Mouse (Mus musculus) forebrain, postnatal 0 days (tissue): Measurements from ENCODE around the gene Tmc5. TPM values are rescaled to one million over a fixed set of nuclear protein-coding genes. Genes with fewer than 3 reads are reported as not detected.

Source experiments
- ATAC-seq: fragments of 200-750 bp; cut with Nextera tagmentation; 2 replicates; pipeline ENCODE4 v1.8.0; 2017; ENCODE audit warnings: mild to moderate bottlenecking, moderate library complexity
- DNase-seq: peaks from one replicate; pipeline ENCODE4 v3.0.0-alpha.2; 2015
- H3K27ac ChIP-seq: fragments of 300-500 bp; sonication (generic); 2 replicates; pipeline ENCODE4 v1.5.1; 2014; ENCODE audit warnings: low read depth, mild to moderate bottlenecking, antibody characterized with exemption, low read length, moderate library complexity, mixed read lengths
- H3K27me3 ChIP-seq: fragments of 300-500 bp; sonication (generic); 2 replicates; pipeline ENCODE4 v1.6.1; 2014; ENCODE audit warnings: mild to moderate bottlenecking, low read length, mixed read lengths; ENCODE audit not compliant: insufficient read depth
- H3K36me3 ChIP-seq: fragments of 300-500 bp; sonication (generic); 2 replicates; pipeline ENCODE4 v1.6.1; 2014; ENCODE audit warnings: mild to moderate bottlenecking, moderate library complexity; ENCODE audit not compliant: insufficient read depth
- H3K4me1 ChIP-seq: fragments of 300-500 bp; sonication (generic); 2 replicates; pipeline ENCODE4 v1.6.1; 2014; ENCODE audit warnings: antibody characterized with exemption; ENCODE audit not compliant: insufficient read depth
- H3K4me2 ChIP-seq: fragments of 300-500 bp; sonication (generic); 2 replicates; pipeline ENCODE4 v1.6.1; 2014; ENCODE audit warnings: low read depth, mild to moderate bottlenecking, moderate library complexity
- H3K4me3 ChIP-seq: fragments of 300-500 bp; sonication (generic); 2 replicates; pipeline ENCODE4 v1.5.1; 2014; ENCODE audit warnings: low read depth, low read length, mixed read lengths
- H3K9ac ChIP-seq: fragments of 300-500 bp; sonication (generic); 2 replicates; pipeline ENCODE4 v1.6.1; 2014; ENCODE audit warnings: mild to moderate bottlenecking
- H3K9me3 ChIP-seq: fragments of 300-500 bp; sonication (generic); 2 replicates; pipeline ENCODE4 v1.6.1; 2016; ENCODE audit warnings: low read length
- CTCF ChIP-seq: sonication (generic); IDR thresholded peaks from 2 replicates; pipeline ENCODE4 v1.5.1; 2016; ENCODE audit warnings: antibody characterized with exemption, control low read depth, low read depth
- WGBS: fragments of 180-500 bp; shearing (Covaris S2); extraction: QIAGEN DNeasy Blood & Tissue Kit; methylation state at CpG from one replicate; pipeline ENCODE4 v1.1.7; 2014; 5-methylcytosine and 5-hydroxymethylcytosine counted together
- polyA plus RNA-seq: library from polyadenylated mRNA; unstranded; fragments of >200 nt; fragmentation: Nextera tagmentation; extraction: Ambion mirVana; gene quantifications from 2 replicates; pipeline ENCODE4 v1.2.1, GENCODE M21; 2015
- total RNA-seq: library from RNA; depleted of rRNA; stranded (reverse); fragments of >200 nt; gene quantifications from 2 replicates; pipeline ENCODE4 v1.2.3, GENCODE M21; 2014

The Tmc5 gene
- total and polyA plus RNA-seq, 2 experiments from 2014 or later: 0.19 to 0.38 TPM

DNA sequence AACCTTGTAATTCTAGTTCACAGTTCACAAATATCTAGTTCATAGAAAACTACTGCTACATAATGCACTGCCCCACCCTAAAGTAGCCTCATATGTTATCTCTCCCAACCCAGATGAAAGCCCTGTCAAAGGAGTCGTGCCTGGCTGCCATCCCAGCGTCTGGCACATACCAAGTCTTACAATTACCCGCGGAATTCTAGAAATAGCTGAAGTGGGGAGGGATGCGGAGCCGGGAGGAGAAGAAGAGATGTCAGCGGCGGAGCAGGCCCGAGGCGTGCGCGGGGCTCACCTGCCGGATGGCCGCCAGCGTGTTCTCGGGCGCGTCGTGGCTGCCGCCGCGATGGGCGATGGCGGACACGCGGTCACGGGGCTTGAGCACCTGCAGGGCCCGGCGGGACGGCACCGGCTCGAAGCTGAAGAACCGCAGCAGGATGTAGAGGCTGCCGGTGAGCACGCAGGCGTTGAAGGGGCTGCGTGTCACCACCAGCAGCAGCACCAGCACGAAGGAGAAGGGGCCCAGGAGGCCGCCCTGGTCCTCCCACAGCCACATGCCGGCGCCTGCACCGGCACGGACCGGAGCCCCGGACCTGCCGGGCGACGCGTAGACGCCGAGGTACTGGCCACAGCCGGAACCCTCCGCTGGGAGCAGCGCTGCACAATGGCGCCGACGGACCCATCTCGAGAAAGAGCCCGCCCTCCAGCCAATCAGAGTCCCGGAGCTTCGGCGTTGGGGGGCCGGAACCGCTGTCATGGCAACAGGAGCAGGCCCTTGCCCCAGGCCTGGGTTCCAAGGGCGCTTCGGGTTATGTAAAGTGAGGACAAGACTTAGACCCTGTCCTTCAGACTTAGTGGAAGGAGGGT lies 108.2 kb downstream of the Tmc5 start, which contains the start of gene Gde1:
Gde1 (minus strand) TSS at position 678 of the 861 bp plus-strand sequence.
- Histone ChIP-seq H3K4me1 (peaks cover 22% of the 10 kb centered on the region), H3K4me3 (peak within 1 kb of the TSS; percentile 86), H3K27ac (peak within 1 kb of the TSS; percentile 94), H3K27me3 (no peaks in the 10 kb centered on the region), H3K4me2 (peak within 1 kb of the TSS; percentile 63), H3K36me3 (no peaks in the 10 kb centered on the region; the same call in 1 of the 2 replicates), H3K9me3 (no peaks in the 10 kb centered on the region), H3K9ac (peak within 1 kb of the TSS; percentile 93)
- ATAC-seq (peak; percentile 97), DNase-seq (peak; percentile 93)
- 2% methylated on average over 65 of the region's 66 CpGs for WGBS
- peak; percentile 27 for TF ChIP-seq CTCF

DNA sequence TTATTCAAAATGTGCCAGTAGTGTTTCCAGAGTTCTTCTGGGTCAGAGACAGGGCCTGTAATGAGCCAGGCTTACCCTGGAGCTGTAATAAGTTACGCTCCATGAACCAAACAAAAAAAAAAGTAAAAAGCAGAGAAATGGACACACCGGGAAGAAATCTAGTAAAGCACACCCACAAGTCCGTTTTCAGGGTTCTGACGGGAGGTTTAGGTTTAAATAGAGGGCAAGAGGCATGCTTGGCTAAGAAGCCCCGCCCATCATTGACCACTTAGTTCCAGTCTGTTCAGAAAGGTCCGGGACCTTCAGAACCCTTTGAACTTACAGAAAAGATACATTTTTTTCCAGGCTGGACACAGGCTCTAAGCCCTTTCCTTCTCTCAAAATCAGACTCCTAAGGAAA lies 109.0 kb downstream of the Tmc5 start:
- peak overlapping the region; percentile 93; the same call in 1 of the 2 replicates for H3K9ac ChIP-seq
- no peaks in the 10 kb centered on the region; the same call in 1 of the 2 replicates for H3K36me3 ChIP-seq
- no peaks in the 10 kb centered on the region for H3K9me3 ChIP-seq
- DNase-seq (no peak), ATAC-seq (no peak)
- H3K27me3 ChIP-seq: no peaks in the 10 kb centered on the region
- peak overlapping the region; percentile 86 for H3K4me3 ChIP-seq
- H3K27ac ChIP-seq: peak overlapping the region; percentile 94; the same call in 1 of the 2 replicates
- WGBS: 33% methylated on average over 6 of the region's 6 CpGs
- peak overlapping the region; percentile 63 for H3K4me2 ChIP-seq
- TF ChIP-seq CTCF: no peak
- peaks cover 22% of the 10 kb centered on the region for H3K4me1 ChIP-seq

DNA sequence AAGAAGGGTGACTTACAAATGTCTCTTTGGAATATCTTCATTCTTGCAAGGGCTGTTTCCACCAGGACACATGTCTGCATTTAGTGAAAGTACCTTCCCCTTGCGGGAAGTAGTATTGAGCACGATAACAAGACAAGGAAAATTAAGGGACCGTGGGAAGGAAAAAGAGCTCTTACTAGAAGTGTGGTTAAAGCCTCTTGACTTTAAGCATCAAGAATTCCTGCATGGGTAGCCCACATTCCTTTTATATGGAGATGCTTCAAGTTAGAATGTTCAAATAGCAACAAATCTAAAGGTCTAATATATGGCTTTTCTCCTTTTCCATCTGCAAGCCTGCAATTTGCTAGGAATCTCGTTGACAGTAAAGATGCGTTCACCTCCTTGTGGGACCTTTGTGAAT lies 109.4 kb downstream of the Tmc5 start:
- no peak for ATAC-seq
- Histone ChIP-seq H3K9me3 (no peaks in the 10 kb centered on the region), H3K4me3 (no peak overlapping the region), H3K4me2 (no peak overlapping the region), H3K27me3 (no peaks in the 10 kb centered on the region), H3K36me3 (no peaks in the 10 kb centered on the region; the same call in 1 of the 2 replicates), H3K27ac (no peak overlapping the region), H3K4me1 (peaks cover 22% of the 10 kb centered on the region), H3K9ac (no peak overlapping the region)
- WGBS: 89% methylated on average over 5 of the region's 5 CpGs
- no peak for DNase-seq
- TF ChIP-seq CTCF: no peak

DNA sequence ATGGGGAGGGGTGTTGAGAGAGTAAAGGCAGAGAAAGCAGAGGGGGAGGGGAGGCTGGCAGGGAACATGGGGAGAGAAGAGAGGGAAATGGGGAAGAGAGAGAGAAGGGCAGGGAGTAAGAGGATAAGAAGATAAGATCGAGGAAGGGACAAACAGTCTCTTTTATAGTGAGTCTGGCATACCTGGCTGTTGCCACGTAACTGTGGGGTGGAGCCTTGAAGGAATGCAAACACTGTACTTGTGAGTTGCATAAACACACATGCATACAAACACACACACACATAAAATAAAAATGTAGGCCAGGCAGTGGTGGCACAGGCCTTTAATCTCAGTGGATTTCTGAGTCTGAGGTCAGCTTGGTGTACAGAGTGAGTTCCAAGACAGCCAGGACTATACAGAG lies 110.1 kb downstream of the Tmc5 start:
- no peaks in the 10 kb centered on the region for H3K27me3 ChIP-seq

DNA sequence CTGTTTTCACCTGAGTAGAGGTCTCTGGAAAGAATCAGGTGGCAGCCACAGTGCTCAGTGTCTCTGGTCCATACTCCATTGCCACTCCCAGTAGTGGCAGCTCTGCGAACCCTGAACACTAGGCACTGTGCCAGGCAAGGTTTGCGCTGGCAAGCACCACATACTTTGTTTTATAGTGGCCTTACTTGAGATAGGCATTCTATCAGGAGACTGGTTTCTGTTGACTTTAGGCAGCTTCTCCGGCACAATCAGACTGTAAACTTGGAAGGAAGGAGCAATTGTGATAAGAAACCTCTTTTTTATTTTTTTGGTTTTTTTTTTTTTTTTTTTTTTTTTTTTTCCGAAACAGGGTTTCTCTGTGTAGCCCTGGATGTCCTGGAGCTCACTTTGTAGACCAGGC lies 110.9 kb downstream of the Tmc5 start:
- 75% methylated on average over 3 of the region's 4 CpGs for WGBS
- Histone ChIP-seq H3K9me3 (no peaks in the 10 kb centered on the region), H3K4me1 (peaks cover 22% of the 10 kb centered on the region), H3K4me3 (no peak overlapping the region), H3K9ac (no peak overlapping the region), H3K27me3 (no peaks in the 10 kb centered on the region), H3K36me3 (no peaks in the 10 kb centered on the region; the same call in 1 of the 2 replicates), H3K27ac (no peak overlapping the region), H3K4me2 (no peak overlapping the region)
- no peak for ATAC-seq
- no peak for DNase-seq
- no peak for TF ChIP-seq CTCF

More for the DNA sequence above, 110.1 kb downstream of the Tmc5 start:
- Histone ChIP-seq H3K4me3 (no peak overlapping the region), H3K36me3 (no peaks in the 10 kb centered on the region; the same call in 1 of the 2 replicates), H3K9me3 (no peaks in the 10 kb centered on the region), H3K9ac (no peak overlapping the region), H3K27ac (no peak overlapping the region), H3K4me2 (no peak overlapping the region), H3K4me1 (peaks cover 22% of the 10 kb centered on the region)
- ATAC-seq: no peak
- no peak for DNase-seq
- 88% methylated on average over 2 of the region's 2 CpGs for WGBS
- no peak for TF ChIP-seq CTCF

DNA sequence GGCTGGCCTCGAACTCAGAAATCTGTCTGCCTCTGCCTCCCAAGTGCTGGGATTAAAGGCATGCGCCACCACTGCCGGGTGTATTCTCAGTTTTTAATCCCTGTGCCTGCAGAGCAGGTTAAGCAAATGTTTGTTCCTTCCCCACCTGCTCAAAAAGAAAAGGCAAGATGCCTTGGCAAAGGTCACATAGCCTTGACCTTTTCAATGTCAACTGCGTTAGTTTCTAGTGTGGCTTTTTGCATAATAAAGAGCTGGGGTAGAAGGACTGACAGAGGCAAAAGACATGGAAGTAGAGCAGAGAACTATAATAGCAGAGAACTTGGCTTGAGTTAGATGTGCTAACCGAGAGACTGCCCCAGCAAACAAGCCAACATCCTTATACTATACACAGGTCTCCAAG lies 113.7 kb downstream of the Tmc5 start:
- no peak for TF ChIP-seq CTCF
- peaks cover 9% of the 10 kb centered on the region; the same call in 1 of the 2 replicates for H3K36me3 ChIP-seq
- H3K4me3 ChIP-seq: no peak overlapping the region
- H3K27me3 ChIP-seq: no peaks in the 10 kb centered on the region
- no peak overlapping the region for H3K27ac ChIP-seq
- DNase-seq: no peak
- no peak overlapping the region for H3K4me2 ChIP-seq
- 66% methylated on average over 5 of the region's 5 CpGs for WGBS
- H3K9ac ChIP-seq: no peak overlapping the region
- peaks cover 13% of the 10 kb centered on the region for H3K4me1 ChIP-seq
- ATAC-seq: no peak
- no peaks in the 10 kb centered on the region for H3K9me3 ChIP-seq
